Mouse (Mus musculus) embryonic facial prominence, embryonic 14.5 days (tissue): ENCODE data around the gene Tex14. TPM values are rescaled to one million over a fixed set of nuclear protein-coding genes. Genes with fewer than 3 reads are reported as not detected.

Source experiments
- ATAC-seq: fragments of 200-750 bp; cut with Nextera tagmentation; 2 replicates; pipeline ENCODE4 v1.8.0; 2017; ENCODE audit warnings: low read depth, moderate number of reproducible peaks, moderate TSS enrichment
- DNase-seq: peaks from one replicate; pipeline ENCODE4 v3.0.0-alpha.2; 2015; ENCODE audit warnings: low spot score
- H3K27ac ChIP-seq: fragments of 300-500 bp; sonication (generic); replicated peaks from 2 replicates; pipeline ENCODE4 v1.5.1; 2014; ENCODE audit warnings: low read depth, mild to moderate bottlenecking, low read length, moderate library complexity
- H3K27me3 ChIP-seq: fragments of 300-500 bp; sonication (generic); replicated peaks from 2 replicates; pipeline ENCODE4 v1.6.1; 2014; ENCODE audit warnings: low read length; ENCODE audit not compliant: control insufficient read depth, insufficient read depth
- H3K36me3 ChIP-seq: fragments of 300-500 bp; sonication (generic); 2 replicates; pipeline ENCODE4 v1.6.1; 2014; ENCODE audit warnings: low read length, mixed read lengths; ENCODE audit not compliant: control insufficient read depth, insufficient read depth
- H3K4me1 ChIP-seq: fragments of 300-500 bp; sonication (generic); 2 replicates; pipeline ENCODE4 v1.6.1; 2014; ENCODE audit warnings: antibody characterized with exemption, low read length; ENCODE audit not compliant: control insufficient read depth, insufficient read depth
- H3K4me2 ChIP-seq: fragments of 300-500 bp; sonication (generic); 2 replicates; pipeline ENCODE4 v1.6.1; 2014; ENCODE audit warnings: low read depth, mild to moderate bottlenecking, low read length, moderate library complexity, mixed read lengths
- H3K4me3 ChIP-seq: fragments of 300-500 bp; sonication (generic); 2 replicates; pipeline ENCODE4 v1.5.1; 2014; ENCODE audit warnings: low read depth, mild to moderate bottlenecking, low read length
- H3K9ac ChIP-seq: fragments of 300-500 bp; sonication (generic); 2 replicates; pipeline ENCODE4 v1.6.1; 2014; ENCODE audit warnings: low read depth, mild to moderate bottlenecking, low read length, moderate library complexity, mixed read lengths
- H3K9me3 ChIP-seq: fragments of 300-500 bp; sonication (generic); 2 replicates; pipeline ENCODE4 v1.6.1; 2016; ENCODE audit warnings: low read length; ENCODE audit not compliant: control insufficient read depth
- WGBS: fragments of 180-500 bp; shearing (Covaris S2); extraction: QIAGEN DNeasy Blood & Tissue Kit; methylation state at CpG from one replicate; pipeline ENCODE4 v1.1.7; 2014; 5-methylcytosine and 5-hydroxymethylcytosine counted together
- polyA plus RNA-seq: library from polyadenylated mRNA; unstranded; fragments of >200 nt; fragmentation: Nextera tagmentation; extraction: Ambion mirVana; gene quantifications from 2 replicates; pipeline ENCODE4 v1.2.1, GENCODE M21; 2014

Tex14 gene
- 4.8 and 5.6 TPM in 2 replicates for polyA plus RNA-seq

- DNase-seq (no peak), ATAC-seq (no peak)
- peaks cover 4% of the 10 kb centered on the region for H3K4me1 ChIP-seq
- WGBS, result 79% methylated on average over 27 of the region's 27 CpGs
- H3K9me3 ChIP-seq, result no peaks in the 10 kb centered on the region
- H3K9ac ChIP-seq, result peak within 1 kb of the TSS; percentile 80
- no peaks in the 10 kb centered on the region for H3K36me3 ChIP-seq
- H3K4me2 ChIP-seq, result peak within 1 kb of the TSS; percentile 74
- H3K27ac ChIP-seq, result peak within 1 kb of the TSS; percentile 95
- H3K27me3 ChIP-seq, result no peaks in the 10 kb centered on the region
- peak within 1 kb of the TSS; percentile 64 for H3K4me3 ChIP-seq
These were observed at the start of gene Tex14, which contains the start of gene Rad51c for GRCm38 (mm10) chr11:87404876-87405275. TSS of gene Tex14 (plus strand) at chr11:87405065. TSS of gene Rad51c (minus strand) at chr11:87404954.

GRCm38 (mm10) chr11:87357317-87358300 is 47.3 kb upstream of the Tex14 start:
- Histone ChIP-seq H3K4me1 (peaks cover 9% of the 10 kb centered on the region; the same call in 1 of the 2 replicates), H3K27ac (no peak overlapping the region), H3K27me3 (peaks cover 40% of the 10 kb centered on the region), H3K4me2 (peak overlapping the region; percentile 96), H3K9ac (peak overlapping the region; percentile 67), H3K9me3 (no peaks in the 10 kb centered on the region), H3K36me3 (no peaks in the 10 kb centered on the region), H3K4me3 (peak overlapping the region; percentile 74)
- WGBS, result 8% methylated on average over 30 of the region's 31 CpGs
- ATAC-seq (no peak), DNase-seq (no peak)

GRCm38 (mm10) chr11:87358331-87359261 is 46.3 kb upstream of the Tex14 start, which contains the start of gene Ppm1e:
TSS of gene Ppm1e (minus strand) at chr11:87359023.
- Histone ChIP-seq H3K9me3 (no peaks in the 10 kb centered on the region), H3K4me3 (peak within 1 kb of the TSS; percentile 74), H3K36me3 (no peaks in the 10 kb centered on the region), H3K27ac (no peak within 1 kb of the TSS), H3K4me1 (peaks cover 9% of the 10 kb centered on the region; the same call in 1 of the 2 replicates), H3K27me3 (peaks cover 40% of the 10 kb centered on the region), H3K4me2 (peak within 1 kb of the TSS; percentile 96), H3K9ac (peak within 1 kb of the TSS; percentile 67)
- ATAC-seq, result peak; percentile 93
- peak; percentile 91 for DNase-seq
- WGBS, result under 1% methylated on average over 51 of the region's 104 CpGs

GRCm38 (mm10) chr11:87359262-87359612 is 45.6 kb upstream of the Tex14 start:
- DNase-seq, result no peak
- 19% methylated on average over 10 of the region's 10 CpGs for WGBS
- peaks cover 9% of the 10 kb centered on the region; the same call in 1 of the 2 replicates for H3K4me1 ChIP-seq
- no peak for ATAC-seq
- no peaks in the 10 kb centered on the region for H3K9me3 ChIP-seq
- H3K9ac ChIP-seq, result peak overlapping the region; percentile 67
- H3K36me3 ChIP-seq, result no peaks in the 10 kb centered on the region
- H3K27me3 ChIP-seq, result peaks cover 40% of the 10 kb centered on the region
- peak overlapping the region; percentile 74 for H3K4me3 ChIP-seq
- H3K4me2 ChIP-seq, result peak overlapping the region; percentile 96
- H3K27ac ChIP-seq, result no peak overlapping the region

- Histone ChIP-seq H3K27me3 (peaks cover 1% of the 10 kb centered on the region; the same call in 1 of the 2 replicates), H3K4me2 (no peak overlapping the region), H3K27ac (no peak overlapping the region), H3K9me3 (no peaks in the 10 kb centered on the region), H3K36me3 (no peaks in the 10 kb centered on the region), H3K4me1 (no peaks in the 10 kb centered on the region), H3K4me3 (no peak overlapping the region), H3K9ac (no peak overlapping the region)
- WGBS, result 88% methylated on average over 5 of the region's 5 CpGs
- no peak for ATAC-seq
- DNase-seq, result no peak
These were observed 39.7 kb upstream of the Tex14 start for GRCm38 (mm10) chr11:87365120-87365519.

- no peak for DNase-seq
- Histone ChIP-seq H3K4me1 (no peaks in the 10 kb centered on the region), H3K9ac (no peak overlapping the region), H3K27ac (no peak overlapping the region), H3K27me3 (no peaks in the 10 kb centered on the region), H3K4me3 (no peak overlapping the region), H3K4me2 (no peak overlapping the region), H3K9me3 (no peaks in the 10 kb centered on the region), H3K36me3 (no peaks in the 10 kb centered on the region)
- ATAC-seq, result no peak
- 87% methylated on average over 7 of the region's 7 CpGs for WGBS
These were observed 37.8 kb upstream of the Tex14 start for GRCm38 (mm10) chr11:87367061-87367460.

- no peaks in the 10 kb centered on the region for H3K9me3 ChIP-seq
- ATAC-seq (no peak), DNase-seq (no peak)
- no peak overlapping the region for H3K4me2 ChIP-seq
- no peak overlapping the region for H3K4me3 ChIP-seq
- H3K9ac ChIP-seq, result no peak overlapping the region
- WGBS, result 51% methylated on average over 9 of the region's 9 CpGs
- H3K36me3 ChIP-seq, result no peaks in the 10 kb centered on the region
- H3K4me1 ChIP-seq, result no peaks in the 10 kb centered on the region
- no peaks in the 10 kb centered on the region for H3K27me3 ChIP-seq
- no peak overlapping the region for H3K27ac ChIP-seq
These were observed 36.8 kb upstream of the Tex14 start for GRCm38 (mm10) chr11:87367865-87368580.

- Histone ChIP-seq H3K9ac (no peak overlapping the region), H3K4me2 (no peak overlapping the region), H3K4me3 (no peak overlapping the region), H3K27me3 (no peaks in the 10 kb centered on the region), H3K27ac (no peak overlapping the region), H3K36me3 (0 out of 2 replicates have a peak, but pooled peaks cover 3% of the 10 kb centered on the region), H3K4me1 (no peaks in the 10 kb centered on the region), H3K9me3 (no peaks in the 10 kb centered on the region)
- no peak for ATAC-seq
- 96% methylated on average over 4 of the region's 4 CpGs for WGBS
- DNase-seq, result no peak
These were observed 20.3 kb upstream of the Tex14 start for GRCm38 (mm10) chr11:87384551-87384950.
